Mouse (Mus musculus) ES-E14 (cell line): ENCODE results near the gene Akap7.

Source experiments
- CHD2 ChIP-seq: IDR thresholded peaks from 2 replicates; pipeline ENCODE4 v1.6.1; 2014; ENCODE audit warnings: mild to moderate bottlenecking, low read depth, low read length, inconsistent platforms
- HCFC1 ChIP-seq: IDR thresholded peaks from 2 replicates; pipeline ENCODE4 v1.6.1; 2012; ENCODE audit warnings: low read length, inconsistent platforms, borderline replicate concordance; ENCODE audit not compliant: insufficient read depth
- ZC3H11A ChIP-seq: IDR thresholded peaks from 2 replicates; pipeline ENCODE4 v1.6.1; 2012; ENCODE audit warnings: low read depth, mild to moderate bottlenecking, inconsistent platforms, low read length, borderline replicate concordance

DNA sequence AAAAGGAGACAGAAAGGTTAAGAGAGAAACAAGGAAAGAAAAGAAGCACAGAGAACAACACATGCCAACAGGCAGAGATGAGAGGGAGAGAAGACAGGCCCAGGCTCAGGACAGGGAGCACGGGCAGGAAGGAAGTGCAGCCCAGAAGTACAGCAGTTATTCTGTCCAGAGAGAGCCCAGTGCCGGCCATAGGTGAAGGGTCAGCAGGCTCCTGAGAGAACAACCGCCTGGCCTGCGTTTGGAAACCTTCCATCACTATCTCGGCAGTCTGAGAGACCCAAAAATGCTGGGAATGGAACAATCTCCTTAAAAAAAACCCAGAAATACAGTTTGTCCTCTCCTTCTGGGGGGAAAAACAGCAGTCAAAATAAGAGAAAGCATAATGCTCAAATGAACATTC is 50.2 kb downstream of the Akap7 start:
- TF ChIP-seq HCFC1 = no peak
- no peak for TF ChIP-seq CHD2
- TF ChIP-seq ZC3H11A = no peak
